Mouse (Mus musculus): Measurements from ENCODE around the gene Ntm. TPM values are rescaled to one million over a fixed set of nuclear protein-coding genes. Genes with fewer than 3 reads are reported as not detected.

The Ntm gene
- total and polyA plus RNA-seq, 3 experiments, result 1.6 to 1.9 (median 1.8) TPM

DNA sequence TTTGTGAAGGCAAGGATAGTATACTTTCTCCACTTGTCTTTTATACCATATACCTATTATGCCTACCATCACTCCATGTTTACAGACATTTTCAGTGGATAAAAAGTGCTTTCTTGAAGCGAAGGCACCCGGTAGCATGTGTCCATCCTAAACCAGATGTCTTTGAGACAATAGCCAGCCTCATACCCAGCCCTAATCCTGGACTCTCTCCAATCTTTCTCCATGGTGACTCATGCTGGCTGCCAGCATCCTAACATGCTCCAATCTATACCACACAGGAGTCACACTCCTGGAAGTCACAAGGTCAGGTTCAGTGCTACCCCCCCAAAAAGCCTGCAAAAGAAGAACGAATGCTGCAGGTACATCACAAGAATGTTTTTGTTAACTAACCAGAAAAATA is 765.9 kb downstream of the Ntm start:
- H3K36me3 ChIP-seq (ENCODE audit: control insufficient read depth, insufficient read depth, low read length), result no peaks in the 10 kb centered on the region
- H3K27me3 ChIP-seq (ENCODE audit: control insufficient read depth, insufficient read depth, low read length), result no peaks in the 10 kb centered on the region
- no peak overlapping the region for H3K27ac ChIP-seq
- H3K4me1 ChIP-seq (ENCODE audit: control insufficient read depth, insufficient read depth, low read length), result peaks cover 1% of the 10 kb centered on the region; the same call in 1 of the 2 replicates
- no peak for DNase-seq
- no peak overlapping the region for H3K9ac ChIP-seq (ENCODE audit: low read depth, low read length)
- WGBS, result 55% methylated on average over 3 of the region's 3 CpGs
- intact Hi-C loops (cut with DNase I), result no loop called here
- H3K4me3 ChIP-seq, result no peak overlapping the region
- H3K79me2 ChIP-seq (replicated peaks; ENCODE audit: control insufficient read depth, insufficient read depth, low read length), result no peaks in the 10 kb centered on the region
- TF ChIP-seq CTCF (IDR thresholded peaks at IDR 0.05) (no peak), POLR2A (IDR thresholded peaks at IDR 0.05; ENCODE audit: insufficient read depth, low read depth, low read length) (no peak), EP300 (IDR thresholded peaks at IDR 0.05; ENCODE audit: insufficient read depth, low read depth, low read length) (no peak)

GRCm38 (mm10) chr9:29194265-29194664 is 768.7 kb downstream of the Ntm start:
- WGBS, result 41% methylated on average over 2 of the region's 2 CpGs
- Histone ChIP-seq H3K27ac (no peak overlapping the region), H3K27me3 (ENCODE audit: control insufficient read depth, insufficient read depth, low read length) (no peaks in the 10 kb centered on the region), H3K79me2 (replicated peaks; ENCODE audit: control insufficient read depth, insufficient read depth, low read length) (no peaks in the 10 kb centered on the region), H3K4me3 (no peak overlapping the region), H3K36me3 (ENCODE audit: control insufficient read depth, insufficient read depth, low read length) (no peaks in the 10 kb centered on the region), H3K4me1 (ENCODE audit: control insufficient read depth, insufficient read depth, low read length) (no peaks in the 10 kb centered on the region), H3K9ac (ENCODE audit: low read depth, low read length) (no peak overlapping the region)
- intact Hi-C loops (cut with DNase I), result no loop called here
- no peak for DNase-seq
- TF ChIP-seq POLR2A (IDR thresholded peaks at IDR 0.05; ENCODE audit: insufficient read depth, low read depth, low read length) (no peak), EP300 (IDR thresholded peaks at IDR 0.05; ENCODE audit: insufficient read depth, low read depth, low read length) (no peak), CTCF (IDR thresholded peaks at IDR 0.05) (no peak)

GRCm38 (mm10) chr9:29183011-29183410 is 779.9 kb downstream of the Ntm start:
- WGBS, result 65% methylated on average over 5 of the region's 5 CpGs
- no peak overlapping the region for H3K9ac ChIP-seq (ENCODE audit: low read depth, low read length)
- no peaks in the 10 kb centered on the region for H3K36me3 ChIP-seq (ENCODE audit: control insufficient read depth, insufficient read depth, low read length)
- no peak overlapping the region for H3K27ac ChIP-seq
- H3K27me3 ChIP-seq (ENCODE audit: control insufficient read depth, insufficient read depth, low read length), result no peaks in the 10 kb centered on the region
- H3K79me2 ChIP-seq (replicated peaks; ENCODE audit: control insufficient read depth, insufficient read depth, low read length), result no peaks in the 10 kb centered on the region
- no peak overlapping the region for H3K4me3 ChIP-seq
- intact Hi-C loops (cut with DNase I), result no loop called here
- no peaks in the 10 kb centered on the region for H3K4me1 ChIP-seq (ENCODE audit: control insufficient read depth, insufficient read depth, low read length)
- DNase-seq, result no peak
- TF ChIP-seq EP300 (IDR thresholded peaks at IDR 0.05; ENCODE audit: insufficient read depth, low read depth, low read length) (no peak), CTCF (IDR thresholded peaks at IDR 0.05) (no peak), POLR2A (IDR thresholded peaks at IDR 0.05; ENCODE audit: insufficient read depth, low read depth, low read length) (no peak)

GRCm38 (mm10) chr9:29181661-29182060 is 781.3 kb downstream of the Ntm start:
- no peaks in the 10 kb centered on the region for H3K4me1 ChIP-seq (ENCODE audit: control insufficient read depth, insufficient read depth, low read length)
- no peaks in the 10 kb centered on the region for H3K27me3 ChIP-seq (ENCODE audit: control insufficient read depth, insufficient read depth, low read length)
- no peak overlapping the region for H3K9ac ChIP-seq (ENCODE audit: low read depth, low read length)
- DNase-seq, result no peak
- intact Hi-C loops (cut with DNase I), result no loop called here
- 77% methylated on average over 2 of the region's 2 CpGs for WGBS
- TF ChIP-seq CTCF (IDR thresholded peaks at IDR 0.05) (no peak), EP300 (IDR thresholded peaks at IDR 0.05; ENCODE audit: insufficient read depth, low read depth, low read length) (no peak), POLR2A (IDR thresholded peaks at IDR 0.05; ENCODE audit: insufficient read depth, low read depth, low read length) (no peak)
- H3K36me3 ChIP-seq (ENCODE audit: control insufficient read depth, insufficient read depth, low read length), result no peaks in the 10 kb centered on the region
- H3K79me2 ChIP-seq (replicated peaks; ENCODE audit: control insufficient read depth, insufficient read depth, low read length), result no peaks in the 10 kb centered on the region
- no peak overlapping the region for H3K27ac ChIP-seq
- no peak overlapping the region for H3K4me3 ChIP-seq

- Histone ChIP-seq H3K9ac (ENCODE audit: low read depth, low read length) (no peak overlapping the region), H3K4me1 (ENCODE audit: control insufficient read depth, insufficient read depth, low read length) (no peaks in the 10 kb centered on the region), H3K27ac (no peak overlapping the region), H3K36me3 (ENCODE audit: control insufficient read depth, insufficient read depth, low read length) (no peaks in the 10 kb centered on the region), H3K79me2 (replicated peaks; ENCODE audit: control insufficient read depth, insufficient read depth, low read length) (no peaks in the 10 kb centered on the region), H3K27me3 (ENCODE audit: control insufficient read depth, insufficient read depth, low read length) (no peaks in the 10 kb centered on the region), H3K4me3 (no peak overlapping the region)
- DNase-seq, result peak in 1 of 2 experiments; percentile 48
- WGBS, result 49% methylated on average over 2 of the region's 2 CpGs
- TF ChIP-seq POLR2A (IDR thresholded peaks at IDR 0.05; ENCODE audit: insufficient read depth, low read depth, low read length) (no peak), CTCF (IDR thresholded peaks at IDR 0.05) (no peak), EP300 (IDR thresholded peaks at IDR 0.05; ENCODE audit: insufficient read depth, low read depth, low read length) (no peak)
- intact Hi-C loops (cut with DNase I), result no loop called here
These were observed 797.2 kb downstream of the Ntm start for GRCm38 (mm10) chr9:29165731-29166130.

DNA sequence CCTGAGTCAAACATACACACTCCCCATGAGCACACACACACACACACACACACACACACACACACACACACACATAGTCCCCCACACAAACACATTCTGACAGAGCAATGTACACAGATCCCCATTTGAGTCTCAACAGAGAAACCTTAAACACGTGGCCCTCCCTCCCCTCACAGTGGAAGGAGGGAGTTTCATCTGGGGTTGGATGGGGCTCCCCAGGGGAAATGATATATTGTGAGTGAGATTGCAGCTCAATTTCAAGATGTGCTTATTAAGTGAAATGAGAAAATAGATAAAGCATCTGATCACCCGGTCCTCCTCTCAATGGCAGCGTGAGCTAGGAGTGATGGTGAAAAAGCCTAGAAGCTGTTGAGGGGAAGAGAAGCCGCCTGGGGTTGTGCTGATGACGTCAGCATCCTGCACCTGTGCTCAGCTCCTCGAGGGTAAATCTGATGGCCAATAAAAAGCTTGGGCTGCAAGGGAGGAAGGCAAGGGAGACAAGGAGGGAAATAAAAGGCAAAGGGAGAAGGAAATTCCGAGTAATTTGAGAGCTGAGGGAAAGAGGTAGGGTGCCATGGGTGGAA is 801.8 kb downstream of the Ntm start:
- Histone ChIP-seq H3K4me3 (no peak overlapping the region), H3K27ac (no peak overlapping the region), H3K79me2 (replicated peaks; ENCODE audit: control insufficient read depth, insufficient read depth, low read length) (no peaks in the 10 kb centered on the region), H3K27me3 (ENCODE audit: control insufficient read depth, insufficient read depth, low read length) (no peaks in the 10 kb centered on the region), H3K9ac (ENCODE audit: low read depth, low read length) (no peak overlapping the region), H3K36me3 (ENCODE audit: control insufficient read depth, insufficient read depth, low read length) (no peaks in the 10 kb centered on the region), H3K4me1 (ENCODE audit: control insufficient read depth, insufficient read depth, low read length) (no peaks in the 10 kb centered on the region)
- no peak for DNase-seq
- WGBS, result 42% methylated on average over 7 of the region's 7 CpGs
- TF ChIP-seq POLR2A (IDR thresholded peaks at IDR 0.05; ENCODE audit: insufficient read depth, low read depth, low read length), result no peak
- no peak for TF ChIP-seq EP300 (IDR thresholded peaks at IDR 0.05; ENCODE audit: insufficient read depth, low read depth, low read length)
- no peak for TF ChIP-seq CTCF (IDR thresholded peaks at IDR 0.05)
- intact Hi-C loops (cut with DNase I), result no loop called here

All from heart, adult 2 months (tissue).